Mouse (Mus musculus): ENCODE results near the gene Hap1.

DNA sequence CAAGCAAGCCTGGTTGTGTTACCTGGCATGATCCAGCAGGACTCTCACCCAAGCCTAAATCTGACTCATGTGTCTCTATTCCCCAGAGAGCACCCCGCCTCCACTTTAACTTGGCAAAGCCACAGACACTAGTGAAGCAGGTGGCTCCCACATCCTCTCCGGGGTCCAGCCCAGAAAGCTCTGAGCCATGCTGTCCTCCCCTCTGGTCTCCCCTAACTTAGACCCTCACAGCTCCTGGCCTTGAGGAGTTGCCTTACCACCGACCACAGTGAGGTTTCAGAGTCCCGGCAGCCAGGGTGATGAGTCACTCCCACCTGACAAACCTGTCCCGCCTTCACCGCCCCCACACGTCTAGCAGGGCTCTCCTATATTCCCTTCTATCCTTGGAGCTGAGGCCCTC, 37.8 kb upstream of the Hap1 start:
- no peak for TF ChIP-seq GATA1 (IDR thresholded peaks at IDR 0.05; ENCODE audit: borderline replicate concordance, low read length)
- TF ChIP-seq FLI1 (IDR thresholded peaks at IDR 0.05; ENCODE audit: low read length) = no peak

All from megakaryocyte, embryonic 14.5 days (primary cell).